Comparison of ENCODE assay signal across 8 mouse cellular contexts in genomic region chr19:32712588-32713042, GRCm38 (mm10). TPM values are rescaled to one million over a fixed set of nuclear protein-coding genes. Genes with fewer than 3 reads are reported as not detected.
DNase-seq lines count a peak whose midpoint lies in the region; ATAC-seq and TF ChIP-seq lines count a peak whose summit lies in the region.

No protein-coding gene starts in this region.

- peak overlapping the region; percentile 79 for H3K9ac ChIP-seq in forebrain, postnatal 0 days

- H3K4me3 ChIP-seq in cerebellum, adult 2 months (replicated peaks; ENCODE audit: insufficient read depth, low read depth, low read length): peak overlapping the region; percentile 94
- H3K4me3 ChIP-seq in forebrain, postnatal 0 days (ENCODE audit: low read depth, low read length): peak overlapping the region; percentile 56

- peak; percentile 83 for DNase-seq in Muller cell, postnatal 12 days (ENCODE audit: inconsistent ontology term)
- DNase-seq in cerebellum, adult 2 months: peak; percentile 86 to 93
- no peak for DNase-seq in forebrain, postnatal 0 days
- peak; percentile 72 for DNase-seq in heart, postnatal 4 days
- peak; percentile 86 for DNase-seq in layer of hippocampus, adult 9-11 months
- DNase-seq in lung, postnatal 14 days: peak; percentile 63
- DNase-seq in retina, embryonic 14.5 days (ENCODE audit: low spot score): peak; percentile 84
- peak; percentile 81 to 86 for DNase-seq in thymus, postnatal 36 days

- peaks cover 7% of the 10 kb centered on the region; the same call in 1 of the 2 replicates for H3K4me1 ChIP-seq in cerebellum, adult 2 months (ENCODE audit: control insufficient read depth, insufficient read depth, low read length)
- H3K4me1 ChIP-seq in forebrain, postnatal 0 days (ENCODE audit: insufficient read depth): no peaks in the 10 kb centered on the region; the same call in 1 of the 2 replicates

- TF ChIP-seq POLR2A in cerebellum, adult 2 months (IDR thresholded peaks at IDR 0.05; ENCODE audit: borderline replicate concordance, insufficient read depth, low read length): no peak; the same call in 1 of the 2 replicates

- H3K4me2 ChIP-seq in forebrain, postnatal 0 days (ENCODE audit: low read depth): peak overlapping the region; percentile 66

- H3K27me3 ChIP-seq in cerebellum, adult 2 months (ENCODE audit: control insufficient read depth, insufficient read depth, low read length): no peaks in the 10 kb centered on the region
- H3K27me3 ChIP-seq in forebrain, postnatal 0 days (ENCODE audit: insufficient read depth, low read length): no peaks in the 10 kb centered on the region

- H3K27ac ChIP-seq in cerebellum, adult 2 months (ENCODE audit: insufficient read depth, low read length): peak overlapping the region; percentile 95
- H3K27ac ChIP-seq in forebrain, postnatal 0 days (ENCODE audit: low read depth, low read length): peak overlapping the region; percentile 90

- peak; percentile 90 for ATAC-seq in forebrain, postnatal 0 days

- WGBS in cerebellum, adult 2 months: 1% methylated on average over 11 of the region's 11 CpGs
- WGBS in forebrain, postnatal 0 days: under 1% methylated on average over 11 of the region's 11 CpGs

- no peaks in the 10 kb centered on the region for H3K9me3 ChIP-seq in forebrain, postnatal 0 days (ENCODE audit: low read length)

- no peak for TF ChIP-seq CTCF in cerebellum, adult 2 months (IDR thresholded peaks at IDR 0.05; ENCODE audit: borderline replicate concordance, insufficient read depth, low read depth, low read length)
- peak; percentile 56 for TF ChIP-seq CTCF in forebrain, postnatal 0 days (IDR thresholded peaks at IDR 0.05; ENCODE audit: low read depth)

- no peaks in the 10 kb centered on the region; the same call in 1 of the 2 replicates for H3K36me3 ChIP-seq in forebrain, postnatal 0 days (ENCODE audit: insufficient read depth)

RNA-seq across cellular contexts. Expression of gene Atad1, which starts 27.0 kb away (rescaled TPM):
- polyA plus RNA-seq in cerebellum, adult 2 months (2012; rRNA removed): 77.2 and 85.3 TPM in 2 replicates
- total RNA-seq in forebrain, postnatal 0 days (2014; rRNA removed): 135 and 173 TPM in 2 replicates
- polyA plus RNA-seq in forebrain, postnatal 0 days (2015; fragmentation: Nextera tagmentation; extraction: Ambion mirVana): 119 and 121 TPM in 2 replicates
- total RNA-seq in heart, postnatal 4 days (2021): 10 to 100 TPM; 70.2 to 76.7 TPM

RNA-seq across cellular contexts. Expression of gene Pten, which starts 44.7 kb away (rescaled TPM):
- polyA plus RNA-seq in cerebellum, adult 2 months (2012; rRNA removed): 36.6 and 38.1 TPM in 2 replicates
- 105 and 122 TPM in 2 replicates for total RNA-seq in forebrain, postnatal 0 days (2014; rRNA removed)
- 10.0 and 12.3 TPM in 2 replicates for polyA plus RNA-seq in forebrain, postnatal 0 days (2015; fragmentation: Nextera tagmentation; extraction: Ambion mirVana)
- 10 to 100 TPM; 44.9 to 47.2 TPM for total RNA-seq in heart, postnatal 4 days (2021)
